Mouse (Mus musculus) ovary, adult 10 weeks (tissue): ENCODE measurements around the gene Olfr1102. TPM values are rescaled to one million over a fixed set of nuclear protein-coding genes. Genes with fewer than 3 reads are reported as not detected.

Source experiments
- polyA plus RNA-seq: library from polyadenylated mRNA; stranded (reverse); fragments of 350-450 nt; fragmentation: Illumina TruSeq; extraction: RNeasy Lipid Tissue Mini Kit (QIAGEN cat#74804); gene quantifications from one replicate; pipeline ENCODE4 v1.2.3, GENCODE M21; 2014

Olfr1102 gene
- not detected for polyA plus RNA-seq

GRCm38 (mm10) chr2:86998098-86998497, at the start of gene Olfr1102:
Gene Olfr1102, plus strand, starts transcription at chr2:86998398.

GRCm38 (mm10) chr2:86960593-86960992, 37.6 kb upstream of the Olfr1102 start, which contains the start of gene Olfr1099:
Gene Olfr1099, minus strand, starts transcription at chr2:86960693.

GRCm38 (mm10) chr2:86979854-86980253, 18.3 kb upstream of the Olfr1102 start, which contains the start of gene Olfr1100:
Gene Olfr1100, minus strand, starts transcription at chr2:86979954.

DNA sequence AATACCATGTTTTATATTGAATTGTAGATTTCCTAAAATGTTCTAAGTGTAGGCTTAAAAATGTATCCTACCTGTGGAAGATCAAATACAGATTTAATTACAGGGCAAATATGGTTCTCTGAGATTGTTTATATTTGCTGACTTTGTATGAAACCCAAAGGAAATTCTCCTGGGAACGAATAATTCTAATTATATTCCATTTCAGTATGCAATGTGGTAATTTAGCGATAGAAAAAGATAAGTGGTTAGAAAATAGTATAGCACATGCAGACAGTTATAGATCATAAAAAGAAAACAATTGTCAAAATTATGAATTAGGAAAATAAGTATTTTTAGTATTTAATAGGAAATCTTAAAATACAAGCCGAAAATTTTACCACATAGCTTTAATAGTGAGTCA, 7.1 kb upstream of the Olfr1102 start, which contains the start of gene Olfr1101:
TSS of gene Olfr1101 (minus strand) at position 101 of the 400 bp plus-strand sequence.

GRCm38 (mm10) chr2:87026980-87027379, 28.8 kb downstream of the Olfr1102 start, which contains the start of gene Olfr1104:
Gene Olfr1104, minus strand, starts transcription at chr2:87027080.

DNA sequence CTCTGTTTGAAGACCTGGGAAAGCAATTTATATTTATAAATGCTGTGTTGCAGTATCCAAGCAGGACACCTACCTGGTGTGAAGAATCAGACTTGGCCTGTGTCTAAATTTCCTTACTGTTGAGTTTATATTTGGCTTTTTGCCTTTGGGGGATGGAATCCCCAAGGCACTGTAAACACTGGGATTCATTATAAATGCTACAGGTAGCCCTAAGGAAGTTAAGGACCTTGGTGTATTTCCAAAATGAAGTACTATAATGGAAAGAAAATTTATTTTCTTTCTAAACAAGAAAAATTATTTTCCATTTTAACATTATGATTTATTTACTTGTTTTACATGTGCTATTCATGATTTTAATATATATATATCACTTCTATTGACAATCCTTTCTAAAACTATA, 38.2 kb downstream of the Olfr1102 start, which contains the start of gene Olfr1105:
TSS of gene Olfr1105 (minus strand) at position 101 of the 400 bp plus-strand sequence.

DNA sequence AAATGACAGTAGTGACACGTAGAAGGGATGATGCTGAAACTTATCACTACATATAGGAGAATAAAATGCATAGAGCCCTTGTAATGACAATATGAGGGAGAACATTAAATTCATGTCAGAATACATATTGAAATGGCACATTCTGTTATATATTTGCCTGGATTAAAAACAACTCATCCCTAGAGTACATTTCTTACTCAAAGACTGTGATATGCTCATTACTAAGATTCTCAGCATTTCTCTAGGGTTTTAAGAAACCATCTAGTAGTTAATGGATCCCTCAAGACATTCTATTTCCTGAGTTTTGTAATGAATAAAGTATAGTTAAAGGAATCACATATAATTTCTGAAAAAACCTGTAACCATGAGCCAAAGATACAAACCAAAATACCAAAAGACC, 54.0 kb downstream of the Olfr1102 start, which contains the start of gene Olfr1106:
TSS of gene Olfr1106 (minus strand) at position 101 of the 400 bp plus-strand sequence.

Other genes starting within 250 kb of the Olfr1102 start
- gene Olfr1090, start 239.4 kb upstream of the Olfr1102 start, polyA plus RNA-seq: not detected
- not detected for gene Olfr1093, start 215.9 kb upstream of the Olfr1102 start, polyA plus RNA-seq
- gene Olfr141, start 188.4 kb upstream of the Olfr1102 start, polyA plus RNA-seq: not detected
- gene Olfr1094, start 173.7 kb upstream of the Olfr1102 start, polyA plus RNA-seq: not detected
- not detected for gene Olfr1095, start 146.7 kb upstream of the Olfr1102 start, polyA plus RNA-seq
- not detected for gene Gm13723, start 123.6 kb upstream of the Olfr1102 start, polyA plus RNA-seq
- not detected for gene Olfr1097, start 106.2 kb upstream of the Olfr1102 start, polyA plus RNA-seq
- gene Olfr1098, start 73.9 kb upstream of the Olfr1102 start, polyA plus RNA-seq: not detected
- gene Olfr1099, start 37.7 kb upstream of the Olfr1102 start, polyA plus RNA-seq: not detected
- not detected for gene Olfr1100, start 18.4 kb upstream of the Olfr1102 start, polyA plus RNA-seq
- not detected for gene Olfr1101, start 7.2 kb upstream of the Olfr1102 start, polyA plus RNA-seq
- gene Olfr1104, start 28.7 kb downstream of the Olfr1102 start, polyA plus RNA-seq: 0.54 TPM
- not detected for gene Olfr1105, start 38.1 kb downstream of the Olfr1102 start, polyA plus RNA-seq
- not detected for gene Olfr1106, start 53.9 kb downstream of the Olfr1102 start, polyA plus RNA-seq
- not detected for gene Olfr1107, start 77.4 kb downstream of the Olfr1102 start, polyA plus RNA-seq
- gene Olfr1109, start 97.6 kb downstream of the Olfr1102 start, polyA plus RNA-seq: not detected
- gene Olfr259, start 116.2 kb downstream of the Olfr1102 start, polyA plus RNA-seq: not detected
- not detected for gene Olfr1110, start 141.9 kb downstream of the Olfr1102 start, polyA plus RNA-seq
- gene Olfr1111, start 154.2 kb downstream of the Olfr1102 start, polyA plus RNA-seq: not detected
- gene Olfr1112, start 189.4 kb downstream of the Olfr1102 start, polyA plus RNA-seq: not detected
- gene Olfr1113, start 210.6 kb downstream of the Olfr1102 start, polyA plus RNA-seq: not detected
- not detected for gene Olfr1115, start 249.6 kb downstream of the Olfr1102 start, polyA plus RNA-seq